Mouse (Mus musculus) stomach, postnatal 0 days (tissue): Measurements from ENCODE around the gene Rhoh. TPM values are rescaled to one million over a fixed set of nuclear protein-coding genes. Genes with fewer than 3 reads are reported as not detected.
A peak's percentile ranks its signal among the peaks of the same experiment; 100 is the strongest.

Source experiments
- ATAC-seq: fragments of 200-750 bp; cut with Nextera tagmentation; 2 replicates; pipeline ENCODE4 v1.8.0; 2017; ENCODE audit not compliant: low FRiP score, low TSS enrichment
- DNase-seq: peaks from one replicate; pipeline ENCODE4 v3.0.0-alpha.2; 2016; ENCODE audit warnings: low spot score
- H3K27ac ChIP-seq: fragments of 300-500 bp; sonication (generic); replicated peaks from 2 replicates; pipeline ENCODE4 v1.5.1; 2014; ENCODE audit warnings: mild to moderate bottlenecking, control low read depth
- H3K27me3 ChIP-seq: fragments of 300-500 bp; sonication (generic); 2 replicates; pipeline ENCODE4 v1.6.1; 2014; ENCODE audit warnings: low read length; ENCODE audit not compliant: control insufficient read depth, insufficient read depth
- H3K36me3 ChIP-seq: fragments of 300-500 bp; sonication (generic); 2 replicates; pipeline ENCODE4 v1.6.1; 2014; ENCODE audit warnings: low read length, mixed read lengths; ENCODE audit not compliant: control insufficient read depth, insufficient read depth
- H3K4me1 ChIP-seq: fragments of 300-500 bp; sonication (generic); replicated peaks from 2 replicates; pipeline ENCODE4 v1.6.1; 2014; ENCODE audit warnings: antibody characterized with exemption; ENCODE audit not compliant: control insufficient read depth, insufficient read depth
- H3K4me2 ChIP-seq: fragments of 300-500 bp; sonication (generic); replicated peaks from 2 replicates; pipeline ENCODE4 v1.6.1; 2014; ENCODE audit warnings: low read depth, mild to moderate bottlenecking, control low read depth, moderate library complexity
- H3K4me3 ChIP-seq: fragments of 300-500 bp; sonication (generic); 2 replicates; pipeline ENCODE4 v1.5.1; 2014; ENCODE audit warnings: low read depth, low read length, control low read depth
- H3K9ac ChIP-seq: fragments of 300-500 bp; sonication (generic); 2 replicates; pipeline ENCODE4 v1.6.1; 2014; ENCODE audit warnings: mild to moderate bottlenecking, low read length, control low read depth, mixed read lengths
- H3K9me3 ChIP-seq: fragments of 300-500 bp; sonication (generic); 2 replicates; pipeline ENCODE4 v1.6.1; 2016; ENCODE audit warnings: low read length; ENCODE audit not compliant: control insufficient read depth
- CTCF ChIP-seq: IDR thresholded peaks from 2 replicates; pipeline ENCODE4 v1.5.1; 2016; ENCODE audit warnings: antibody characterized with exemption, low read depth, mild to moderate bottlenecking, moderate library complexity
- EP300 ChIP-seq: optimal IDR thresholded peaks from 2 replicates; pipeline ENCODE3; 2016; ENCODE audit warnings: antibody characterized with exemption
- WGBS: fragments of 180-500 bp; shearing (Covaris S2); extraction: QIAGEN DNeasy Blood & Tissue Kit; methylation state at CpG from one replicate; pipeline ENCODE4 v1.1.7; 2014; 5-methylcytosine and 5-hydroxymethylcytosine counted together
- polyA plus RNA-seq: library from polyadenylated mRNA; unstranded; fragments of >200 nt; fragmentation: Nextera tagmentation; extraction: Ambion mirVana; gene quantifications from 2 replicates; pipeline ENCODE4 v1.2.1, GENCODE M21; 2015

The Rhoh gene
- polyA plus RNA-seq, 1 experiment from 2014 or later, result 0.51 TPM

GRCm38 (mm10) chr5:65882476-65883205 is 21.6 kb downstream of the Rhoh start:
- no peak for TF ChIP-seq CTCF
- no peak for TF ChIP-seq EP300
- H3K4me2 ChIP-seq, result no peak overlapping the region
- no peak overlapping the region for H3K4me3 ChIP-seq
- 72% methylated on average over 10 of the region's 10 CpGs for WGBS
- H3K36me3 ChIP-seq, result no peaks in the 10 kb centered on the region
- no peak for DNase-seq
- H3K9ac ChIP-seq, result no peak overlapping the region
- no peaks in the 10 kb centered on the region for H3K9me3 ChIP-seq
- H3K4me1 ChIP-seq, result no peaks in the 10 kb centered on the region
- H3K27ac ChIP-seq, result no peak overlapping the region
- no peaks in the 10 kb centered on the region for H3K27me3 ChIP-seq
- ATAC-seq, result no peak

- WGBS, result 50% methylated on average over 5 of the region's 5 CpGs
- no peaks in the 10 kb centered on the region for H3K27me3 ChIP-seq
- no peak overlapping the region for H3K4me3 ChIP-seq
- no peak overlapping the region for H3K27ac ChIP-seq
- H3K4me2 ChIP-seq, result no peak overlapping the region
- H3K4me1 ChIP-seq, result no peaks in the 10 kb centered on the region
- H3K9me3 ChIP-seq, result no peaks in the 10 kb centered on the region
- TF ChIP-seq EP300 (no peak), CTCF (no peak)
- no peaks in the 10 kb centered on the region for H3K36me3 ChIP-seq
- ATAC-seq, result no peak
- H3K9ac ChIP-seq, result no peak overlapping the region
- no peak for DNase-seq
Observed at GRCm38 (mm10) chr5:65883355-65883754, 22.3 kb downstream of the Rhoh start.

GRCm38 (mm10) chr5:65885699-65886443 is 24.9 kb downstream of the Rhoh start:
- Histone ChIP-seq H3K4me3 (no peak overlapping the region), H3K9ac (no peak overlapping the region), H3K9me3 (no peaks in the 10 kb centered on the region), H3K27me3 (no peaks in the 10 kb centered on the region), H3K27ac (no peak overlapping the region), H3K4me2 (no peak overlapping the region), H3K4me1 (no peaks in the 10 kb centered on the region), H3K36me3 (no peaks in the 10 kb centered on the region)
- WGBS, result 85% methylated on average over 15 of the region's 15 CpGs
- no peak for TF ChIP-seq EP300
- no peak for TF ChIP-seq CTCF
- DNase-seq (no peak), ATAC-seq (no peak)

- no peaks in the 10 kb centered on the region for H3K27me3 ChIP-seq
- H3K4me2 ChIP-seq, result no peak overlapping the region
- H3K36me3 ChIP-seq, result no peaks in the 10 kb centered on the region
- H3K9me3 ChIP-seq, result no peaks in the 10 kb centered on the region
- WGBS, result 81% methylated on average over 5 of the region's 5 CpGs
- TF ChIP-seq CTCF (no peak), EP300 (no peak)
- no peaks in the 10 kb centered on the region for H3K4me1 ChIP-seq
- H3K4me3 ChIP-seq, result no peak overlapping the region
- H3K27ac ChIP-seq, result no peak overlapping the region
- DNase-seq, result no peak
- H3K9ac ChIP-seq, result no peak overlapping the region
- no peak for ATAC-seq
Observed at GRCm38 (mm10) chr5:65888102-65888501, 27.1 kb downstream of the Rhoh start.

- 58% methylated on average over 5 of the region's 5 CpGs for WGBS
- no peak for TF ChIP-seq CTCF
- TF ChIP-seq EP300, result no peak
- H3K27me3 ChIP-seq, result no peaks in the 10 kb centered on the region
- no peaks in the 10 kb centered on the region for H3K36me3 ChIP-seq
- no peaks in the 10 kb centered on the region for H3K9me3 ChIP-seq
- ATAC-seq, result peak; percentile 61; the same call in 1 of the 2 replicates
- no peak overlapping the region for H3K9ac ChIP-seq
- H3K27ac ChIP-seq, result no peak overlapping the region; the same call in 1 of the 2 replicates
- no peaks in the 10 kb centered on the region for H3K4me1 ChIP-seq
- no peak overlapping the region for H3K4me3 ChIP-seq
- no peak overlapping the region for H3K4me2 ChIP-seq
- DNase-seq, result no peak
Observed at GRCm38 (mm10) chr5:65888998-65889397, 28.0 kb downstream of the Rhoh start.
